Mouse (Mus musculus) intestine, embryonic 14.5 days (tissue): ENCODE results near the gene Mafk. TPM values are rescaled to one million over a fixed set of nuclear protein-coding genes. Genes with fewer than 3 reads are reported as not detected.

ENCODE experiments used
- ATAC-seq: fragments of 200-750 bp; cut with Nextera tagmentation; replicated peaks from 2 replicates; pipeline ENCODE4 v1.8.0; 2017; ENCODE audit warnings: low read depth, moderate number of reproducible peaks, moderate TSS enrichment, moderate library complexity; ENCODE audit not compliant: low FRiP score, low TSS enrichment
- DNase-seq: peaks from one replicate; pipeline ENCODE4 v3.0.0-alpha.2; 2018; ENCODE audit warnings: low spot score
- H3K27ac ChIP-seq: fragments of 300-500 bp; sonication (generic); 2 replicates; pipeline ENCODE4 v1.5.1; 2014; ENCODE audit warnings: low read depth, mild to moderate bottlenecking, control low read depth
- H3K27me3 ChIP-seq: fragments of 300-500 bp; sonication (generic); replicated peaks from 2 replicates; pipeline ENCODE4 v1.6.1; 2014; ENCODE audit warnings: low read length, control low read depth; ENCODE audit not compliant: control insufficient read depth, insufficient read depth
- H3K36me3 ChIP-seq: fragments of 300-500 bp; sonication (generic); 2 replicates; pipeline ENCODE4 v1.6.1; 2014; ENCODE audit warnings: low read length, control low read depth; ENCODE audit not compliant: control insufficient read depth, insufficient read depth
- H3K4me1 ChIP-seq: fragments of 300-500 bp; sonication (generic); replicated peaks from 2 replicates; pipeline ENCODE4 v1.6.1; 2014; ENCODE audit warnings: low read length, control low read depth, mixed read lengths; ENCODE audit not compliant: control insufficient read depth, insufficient read depth
- H3K4me2 ChIP-seq: fragments of 300-500 bp; sonication (generic); 2 replicates; pipeline ENCODE4 v1.6.1; 2014; ENCODE audit warnings: low read length
- H3K4me3 ChIP-seq: fragments of 300-500 bp; sonication (generic); 2 replicates; pipeline ENCODE4 v1.5.1; 2014; ENCODE audit warnings: low read depth, low read length, control low read depth, mixed read lengths
- H3K9ac ChIP-seq: fragments of 300-500 bp; sonication (generic); 2 replicates; pipeline ENCODE4 v1.6.1; 2014; ENCODE audit warnings: mild to moderate bottlenecking, low read length
- H3K9me3 ChIP-seq: fragments of 300-500 bp; sonication (generic); 2 replicates; pipeline ENCODE4 v1.6.1; 2016; ENCODE audit warnings: low read length, control low read depth; ENCODE audit not compliant: control insufficient read depth
- WGBS: fragments of 180-500 bp; shearing (Covaris S2); extraction: QIAGEN DNeasy Blood & Tissue Kit; methylation state at CpG from one replicate; pipeline ENCODE4 v1.1.7; 2014; 5-methylcytosine and 5-hydroxymethylcytosine counted together
- polyA plus RNA-seq: library from polyadenylated mRNA; unstranded; fragments of >200 nt; fragmentation: Nextera tagmentation; extraction: Ambion mirVana; gene quantifications from 2 replicates; pipeline ENCODE4 v1.2.1, GENCODE M21; 2014

Mafk gene
- polyA plus RNA-seq, 1 experiment from 2014 or later: 11.2 TPM

DNA sequence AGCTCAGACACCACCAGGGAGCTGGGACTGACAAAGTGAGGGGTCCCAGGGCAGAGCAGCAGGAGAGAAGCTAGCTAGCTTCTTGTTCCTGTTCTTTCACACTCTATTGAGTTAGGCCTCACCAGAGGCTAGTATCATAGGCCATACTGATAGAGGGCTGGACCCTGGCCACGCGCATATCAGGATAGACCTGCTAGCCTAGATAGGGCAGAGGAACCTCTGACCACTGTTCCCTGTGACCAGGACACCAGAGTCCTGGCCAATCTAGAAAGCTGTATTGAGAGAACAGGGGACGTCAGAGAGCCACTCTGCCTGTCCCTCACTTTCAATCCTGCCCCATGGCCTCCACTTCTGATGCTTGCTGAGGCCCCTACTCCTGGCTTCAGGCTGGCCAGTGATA lies 26.7 kb downstream of the Mafk start:
- Histone ChIP-seq H3K4me2 (no peak overlapping the region), H3K27me3 (peaks cover 19% of the 10 kb centered on the region), H3K4me1 (peaks cover 18% of the 10 kb centered on the region), H3K36me3 (peaks cover 14% of the 10 kb centered on the region), H3K9ac (no peak overlapping the region), H3K9me3 (no peaks in the 10 kb centered on the region), H3K27ac (no peak overlapping the region), H3K4me3 (no peak overlapping the region)
- ATAC-seq (no peak), DNase-seq (no peak)
- 94% methylated on average over 3 of the region's 3 CpGs for WGBS

DNA sequence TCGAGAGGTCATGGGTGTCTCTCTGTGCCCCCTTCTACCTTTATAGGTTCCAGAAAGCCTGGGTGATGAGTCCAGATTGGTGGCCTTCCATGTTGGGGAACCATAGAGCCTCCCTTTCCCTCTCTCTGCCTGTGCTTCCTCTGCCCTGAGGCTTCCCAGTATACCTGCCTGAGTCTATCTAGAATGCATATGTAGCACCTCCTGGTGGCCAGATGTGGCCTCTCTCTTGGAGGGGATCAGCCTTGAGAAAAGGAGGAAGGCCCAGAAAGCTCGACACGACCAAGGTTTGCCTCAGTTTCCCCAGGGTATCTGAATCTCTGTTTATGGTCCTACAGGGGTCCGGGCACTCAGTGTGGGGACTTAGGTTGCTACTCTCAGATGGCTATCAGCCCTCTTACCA lies 27.5 kb downstream of the Mafk start:
- H3K4me2 ChIP-seq: no peak overlapping the region
- WGBS: 50% methylated on average over 4 of the region's 4 CpGs
- peaks cover 15% of the 10 kb centered on the region for H3K4me1 ChIP-seq
- no peak overlapping the region for H3K9ac ChIP-seq
- no peaks in the 10 kb centered on the region for H3K9me3 ChIP-seq
- H3K36me3 ChIP-seq: peaks cover 21% of the 10 kb centered on the region
- H3K27ac ChIP-seq: no peak overlapping the region
- peaks cover 12% of the 10 kb centered on the region for H3K27me3 ChIP-seq
- DNase-seq (no peak), ATAC-seq (no peak)
- no peak overlapping the region for H3K4me3 ChIP-seq

DNA sequence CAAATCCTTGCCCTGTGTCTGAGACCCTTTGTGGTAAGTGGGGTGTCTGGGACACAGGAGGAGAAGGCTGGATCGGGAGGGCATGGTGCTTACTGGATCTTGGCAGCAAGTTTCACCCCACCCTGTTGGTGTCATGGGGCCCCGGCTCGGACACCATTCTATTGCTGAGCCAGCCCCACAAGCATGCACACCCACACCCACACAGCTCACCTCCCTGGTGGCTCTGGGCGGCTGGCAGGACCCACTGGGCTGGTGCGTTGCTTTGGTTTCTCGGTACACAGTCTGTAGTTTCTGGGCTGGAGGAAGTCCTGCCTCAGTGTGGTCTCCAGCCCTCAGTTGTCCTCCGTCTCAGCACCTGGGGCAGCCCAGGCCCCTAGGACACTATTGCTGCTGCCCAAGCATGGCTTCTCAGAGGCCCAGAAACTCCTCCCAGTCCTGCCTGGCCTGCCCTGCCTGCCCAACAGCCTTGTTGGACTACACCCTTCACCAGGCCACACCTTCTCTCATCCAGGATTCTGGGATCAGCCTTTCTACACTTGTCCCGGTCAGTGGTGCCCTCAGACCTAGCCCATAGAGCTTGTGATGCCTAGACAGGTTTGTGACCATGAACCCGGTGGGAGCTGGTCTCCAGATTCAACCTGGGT lies 28.3 kb downstream of the Mafk start, which contains the start of gene Tmem184a:
Gene Tmem184a (minus strand): TSS at position 380 of the 644 bp plus-strand sequence.
- Histone ChIP-seq H3K4me3 (no peak within 1 kb of the TSS), H3K27ac (no peak within 1 kb of the TSS), H3K36me3 (peaks cover 27% of the 10 kb centered on the region), H3K27me3 (peaks cover 4% of the 10 kb centered on the region; the same call in 1 of the 2 replicates), H3K4me1 (peaks cover 15% of the 10 kb centered on the region), H3K4me2 (no peak within 1 kb of the TSS), H3K9ac (no peak within 1 kb of the TSS), H3K9me3 (no peaks in the 10 kb centered on the region)
- WGBS: 84% methylated on average over 9 of the region's 9 CpGs
- no peak for DNase-seq
- ATAC-seq: no peak

DNA sequence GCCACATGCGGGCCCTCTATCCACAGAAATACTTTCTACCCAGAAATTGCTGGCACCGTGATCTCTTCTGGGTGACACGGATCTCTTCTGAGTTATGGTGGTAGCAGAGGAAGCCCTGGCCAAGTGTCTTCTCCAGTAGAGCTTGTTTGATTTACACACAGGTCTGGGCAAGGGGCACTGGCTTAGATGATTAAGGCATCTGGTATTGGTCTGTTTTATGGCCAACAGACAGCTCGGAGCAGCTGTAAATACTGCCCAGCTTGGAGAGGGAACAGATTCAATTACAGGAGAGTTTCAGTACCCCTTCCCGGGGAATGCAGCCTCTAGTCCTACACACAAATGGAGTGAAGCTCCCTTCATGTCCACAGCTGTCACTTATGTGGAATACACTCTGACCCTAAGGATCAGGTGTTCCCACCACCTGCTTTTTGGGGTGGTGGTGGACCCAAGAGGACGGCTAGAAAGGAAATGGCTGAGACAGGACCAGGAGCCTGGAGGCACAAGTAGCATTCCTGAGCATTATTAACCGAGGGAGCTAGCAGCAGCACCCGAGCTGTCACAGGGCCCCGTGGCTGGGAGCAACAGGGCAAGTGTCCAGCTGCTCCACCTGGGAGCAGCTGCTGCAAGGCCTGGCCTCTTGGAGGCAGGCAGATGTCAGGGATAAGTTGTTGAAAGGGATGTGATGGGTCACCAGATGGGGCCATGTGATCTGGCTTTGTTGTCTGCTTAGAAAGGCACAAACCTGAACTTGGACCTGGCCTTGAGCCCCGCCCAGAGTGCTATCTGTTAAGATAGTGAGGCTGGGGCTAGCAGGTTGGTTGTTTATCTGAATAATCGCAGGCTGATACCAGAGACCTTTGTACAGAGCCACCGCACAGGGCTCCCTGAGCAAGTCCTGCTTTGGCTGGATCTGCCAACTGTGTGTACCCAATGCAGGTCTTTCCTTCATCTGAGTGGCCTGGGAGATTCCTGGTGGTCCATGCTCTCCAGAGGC lies 30.4 kb downstream of the Mafk start:
- no peak overlapping the region for H3K4me3 ChIP-seq
- H3K9me3 ChIP-seq: no peaks in the 10 kb centered on the region
- H3K4me2 ChIP-seq: no peak overlapping the region
- no peak for DNase-seq
- H3K27me3 ChIP-seq: no peaks in the 10 kb centered on the region
- no peak overlapping the region for H3K9ac ChIP-seq
- WGBS: 45% methylated on average over 12 of the region's 12 CpGs
- H3K36me3 ChIP-seq: peaks cover 27% of the 10 kb centered on the region
- peaks cover 26% of the 10 kb centered on the region for H3K4me1 ChIP-seq
- peak overlapping the region; percentile 43; the same call in 1 of the 2 replicates for H3K27ac ChIP-seq
- ATAC-seq: no peak

DNA sequence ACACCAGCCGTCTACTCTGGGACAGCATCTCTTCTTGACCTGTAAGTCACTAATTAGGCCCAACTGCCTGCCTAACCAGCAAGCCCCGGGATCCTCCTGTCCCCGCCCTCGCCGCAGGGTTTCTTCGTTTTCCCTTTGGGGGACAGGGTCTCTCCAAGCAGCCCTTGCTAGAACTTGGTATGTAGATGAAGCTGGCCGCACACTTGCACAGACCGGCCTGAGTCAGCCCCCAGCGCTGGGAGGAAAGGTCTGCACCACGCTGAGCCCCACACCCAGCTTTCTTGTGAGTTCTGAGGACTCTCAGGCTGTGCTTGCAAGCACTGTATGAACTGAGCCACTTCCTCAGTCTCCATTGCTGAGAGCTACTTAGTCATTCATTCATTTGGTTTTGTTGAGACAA lies 33.2 kb downstream of the Mafk start:
- Histone ChIP-seq H3K36me3 (peaks cover 27% of the 10 kb centered on the region), H3K9me3 (no peaks in the 10 kb centered on the region), H3K4me2 (no peak overlapping the region), H3K27ac (no peak overlapping the region), H3K9ac (no peak overlapping the region), H3K4me1 (peaks cover 26% of the 10 kb centered on the region), H3K27me3 (no peaks in the 10 kb centered on the region), H3K4me3 (no peak overlapping the region)
- ATAC-seq (no peak), DNase-seq (no peak)
- 93% methylated on average over 10 of the region's 10 CpGs for WGBS

DNA sequence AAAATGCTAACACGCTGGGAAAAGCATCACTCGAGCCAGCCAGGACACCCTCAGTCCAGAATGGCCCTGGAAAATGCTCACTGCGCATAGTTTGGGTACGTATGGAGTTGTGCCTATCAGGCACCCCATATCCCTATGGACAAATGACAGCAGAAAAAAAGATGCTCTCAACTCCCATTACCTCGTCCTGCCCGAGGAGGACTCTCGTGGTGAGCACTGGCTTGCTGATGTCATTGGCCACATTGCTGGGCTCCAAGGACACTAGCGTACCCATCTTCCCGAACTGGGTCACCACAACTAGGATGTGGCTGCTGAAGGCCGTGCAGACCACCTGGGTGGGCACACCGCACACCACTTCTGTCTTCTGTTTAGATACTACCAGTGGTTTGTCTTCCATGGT lies 34.6 kb downstream of the Mafk start:
- Histone ChIP-seq H3K4me2 (peak overlapping the region; percentile 100), H3K4me1 (peaks cover 26% of the 10 kb centered on the region), H3K4me3 (peak overlapping the region; percentile 98), H3K9ac (peak overlapping the region; percentile 78), H3K36me3 (peaks cover 27% of the 10 kb centered on the region), H3K27ac (no peak overlapping the region), H3K9me3 (no peaks in the 10 kb centered on the region), H3K27me3 (no peaks in the 10 kb centered on the region)
- ATAC-seq (no peak), DNase-seq (no peak)
- 33% methylated on average over 11 of the region's 11 CpGs for WGBS

DNA sequence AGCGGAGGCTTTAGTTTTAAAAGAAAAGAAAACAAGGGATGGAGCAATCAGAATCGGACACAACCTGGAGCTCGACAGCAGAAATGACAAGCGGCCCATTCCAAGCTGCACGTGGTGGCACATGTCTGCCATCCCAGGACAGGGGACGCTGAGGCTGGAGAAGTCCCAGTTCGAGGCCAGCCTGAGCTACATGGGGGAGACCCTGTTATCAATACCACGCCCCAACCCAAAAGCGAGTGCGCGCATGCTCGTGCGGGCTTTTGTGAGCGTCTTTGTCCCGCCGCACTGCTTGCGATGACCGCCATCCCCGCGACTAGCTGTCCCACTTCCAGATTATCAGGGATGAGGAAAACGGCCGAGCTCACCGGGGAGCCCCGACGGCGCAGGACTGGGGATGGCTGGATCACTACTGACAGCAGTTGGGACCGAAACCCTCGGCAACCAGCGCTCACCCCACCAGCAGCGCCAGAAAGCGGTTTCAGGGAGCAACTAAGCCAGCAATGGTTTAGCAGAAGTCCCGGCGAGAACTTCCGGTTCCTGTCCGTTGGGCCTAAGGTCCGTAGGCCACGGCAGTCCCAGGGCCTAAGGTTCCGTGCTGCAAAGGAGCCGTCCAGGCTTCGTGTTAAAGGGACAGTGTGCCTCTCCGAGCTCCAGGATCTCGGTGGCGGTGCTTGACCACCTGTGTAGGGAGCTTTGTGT lies 35.2 kb downstream of the Mafk start, which contains the start of the genes Gm26938 and Psmg3:
Gene Gm26938 (minus strand): TSS at position 51 of the 699 bp plus-strand sequence.
Gene Psmg3 (minus strand): TSS at position 529 of the 699 bp plus-strand sequence.
- Histone ChIP-seq H3K27me3 (no peaks in the 10 kb centered on the region), H3K9ac (peak within 1 kb of the TSS; percentile 78), H3K4me2 (peak within 1 kb of the TSS; percentile 100), H3K4me1 (peaks cover 20% of the 10 kb centered on the region), H3K27ac (peak within 1 kb of the TSS; percentile 44; the same call in 1 of the 2 replicates), H3K9me3 (no peaks in the 10 kb centered on the region), H3K36me3 (peaks cover 27% of the 10 kb centered on the region), H3K4me3 (peak within 1 kb of the TSS; percentile 98)
- DNase-seq (peak; percentile 100), ATAC-seq (peak; percentile 67)
- WGBS: under 1% methylated on average over 43 of the region's 43 CpGs

- WGBS: 95% methylated on average over 1 of the region's 1 CpGs
- H3K36me3 ChIP-seq: peaks cover 18% of the 10 kb centered on the region
- no peak overlapping the region for H3K4me2 ChIP-seq
- peaks cover 11% of the 10 kb centered on the region for H3K4me1 ChIP-seq
- ATAC-seq (no peak), DNase-seq (no peak)
- no peaks in the 10 kb centered on the region for H3K9me3 ChIP-seq
- H3K27me3 ChIP-seq: no peaks in the 10 kb centered on the region
- no peak overlapping the region for H3K9ac ChIP-seq
- no peak overlapping the region for H3K27ac ChIP-seq
- no peak overlapping the region for H3K4me3 ChIP-seq
These were observed 36.3 kb downstream of the Mafk start for GRCm38 (mm10) chr5:139827593-139827992.
